Mouse (Mus musculus) myocyte (in vitro differentiated cells): ENCODE data around the gene Gys1.

ENCODE experiments used
- CEBPB ChIP-seq: IDR thresholded peaks from 2 replicates; pipeline ENCODE4 v1.6.1; 2011; ENCODE audit warnings: mild to moderate bottlenecking, moderate library complexity; ENCODE audit not compliant: poor library complexity, insufficient read depth, severe bottlenecking
- E2F4 ChIP-seq: IDR thresholded peaks from one replicate; pipeline ENCODE4 v1.6.1; 2011; ENCODE audit warnings: mild to moderate bottlenecking, control low read depth, moderate library complexity; ENCODE audit not compliant: insufficient read depth
- MAX ChIP-seq: IDR thresholded peaks from one replicate; pipeline ENCODE4 v1.6.1; 2011; ENCODE audit warnings: low read depth, mild to moderate bottlenecking, control low read depth
- MYOD1 ChIP-seq, 3 experiments: IDR thresholded peaks; one replicate each; pipeline ENCODE4 v1.6.1; 2011; ENCODE audit warnings: control low read depth in 2 of 3, low read depth in 2 of 3, mild to moderate bottlenecking in 2 of 3, moderate library complexity in 1 of 3; ENCODE audit not compliant: insufficient read length in 2 of 3, control insufficient read depth in 1 of 3
- MYOG ChIP-seq, 3 experiments: IDR thresholded peaks; one replicate each; pipeline ENCODE4 v1.6.1; 2011; ENCODE audit warnings: control low read depth in 2 of 3, low read depth in 2 of 3, mild to moderate bottlenecking in 2 of 3; ENCODE audit not compliant: insufficient read length in 2 of 3, control insufficient read depth in 1 of 3, insufficient read depth in 1 of 3
- POLR2A ChIP-seq: IDR thresholded peaks from one replicate; pipeline ENCODE4 v1.6.1; 2011; ENCODE audit warnings: low read depth, mild to moderate bottlenecking, control low read depth, moderate library complexity; ENCODE audit not compliant: insufficient read length
- POLR2AphosphoS2 ChIP-seq: IDR thresholded peaks from one replicate; pipeline ENCODE4 v1.6.1; 2011; ENCODE audit warnings: low read depth, control low read depth; ENCODE audit not compliant: insufficient read length
- REST ChIP-seq: IDR thresholded peaks from one replicate; pipeline ENCODE4 v1.6.1; 2011; ENCODE audit warnings: mild to moderate bottlenecking, control low read depth, moderate library complexity; ENCODE audit not compliant: insufficient read depth, insufficient read length
- TCF12 ChIP-seq: IDR thresholded peaks from one replicate; pipeline ENCODE4 v1.6.1; 2011; ENCODE audit warnings: mild to moderate bottlenecking, control low read depth; ENCODE audit not compliant: poor library complexity, insufficient read depth, severe bottlenecking
- TCF3 ChIP-seq: IDR thresholded peaks from one replicate; pipeline ENCODE4 v1.6.1; 2011; ENCODE audit warnings: low read depth, control low read depth; ENCODE audit not compliant: insufficient read length
- USF1 ChIP-seq: IDR thresholded peaks from one replicate; pipeline ENCODE4 v1.6.1; 2011; ENCODE audit warnings: low read depth, mild to moderate bottlenecking, control low read depth, moderate library complexity

DNA sequence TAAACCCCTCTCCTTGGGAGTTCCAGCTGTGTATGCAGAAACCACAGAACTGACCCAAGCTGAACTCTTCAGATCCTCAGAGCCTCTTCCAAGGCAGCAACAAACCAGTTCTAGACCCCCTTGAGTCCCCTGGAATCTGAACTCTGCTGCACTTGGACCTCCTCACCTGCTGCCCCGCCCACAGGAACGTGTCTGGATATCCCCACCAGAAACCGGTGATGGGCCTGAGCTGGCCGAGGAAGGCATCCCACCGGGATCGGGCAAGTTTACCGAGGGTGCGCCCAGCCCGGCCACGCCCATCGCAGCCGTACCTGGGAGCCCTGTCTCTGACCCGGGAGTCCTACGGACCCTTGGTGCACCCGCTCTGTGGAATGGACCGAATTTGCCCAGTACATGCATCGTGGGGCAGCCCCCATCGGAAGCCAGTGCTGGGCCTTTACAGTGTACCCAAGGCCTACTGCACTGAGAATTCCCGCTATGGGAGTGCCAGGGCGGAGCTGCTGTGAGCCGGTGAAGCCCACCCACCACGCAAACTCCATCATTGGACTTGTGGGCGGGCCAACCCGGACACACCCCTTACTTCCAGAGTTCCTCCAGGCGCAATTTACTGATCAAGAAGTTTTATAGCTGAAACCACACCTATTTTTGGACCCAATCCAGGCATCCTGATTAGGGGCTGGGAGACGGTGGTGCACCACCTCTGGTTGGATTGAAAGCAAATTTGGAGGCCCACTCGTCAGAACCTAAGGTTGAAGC, 14.6 kb upstream of the Gys1 start:
- TF ChIP-seq USF1 (no peak), REST (no peak), TCF12 (no peak), POLR2A (no peak), CEBPB (no peak), MYOD1 (IDR thresholded peaks at IDR 0.05; ENCODE audit: control insufficient read depth in 1 of 3, insufficient read length in 2 of 3, low read depth in 2 of 3) (no peak), MAX (no peak), POLR2AphosphoS2 (no peak), E2F4 (no peak), TCF3 (no peak), MYOG (IDR thresholded peaks at IDR 0.05; ENCODE audit: control insufficient read depth in 1 of 3, insufficient read depth in 1 of 3, insufficient read length in 2 of 3, low read depth in 2 of 3) (no peak)
